Mouse (Mus musculus): ENCODE measurements around the gene 1700003E16Rik. TPM values are rescaled to one million over a fixed set of nuclear protein-coding genes. Genes with fewer than 3 reads are reported as not detected.
A peak's percentile ranks its signal among the peaks of the same experiment; 100 is the strongest.

Gene 1700003E16Rik
- polyA plus RNA-seq, 1 experiment from 2014 or later, result 0.30 TPM

DNA sequence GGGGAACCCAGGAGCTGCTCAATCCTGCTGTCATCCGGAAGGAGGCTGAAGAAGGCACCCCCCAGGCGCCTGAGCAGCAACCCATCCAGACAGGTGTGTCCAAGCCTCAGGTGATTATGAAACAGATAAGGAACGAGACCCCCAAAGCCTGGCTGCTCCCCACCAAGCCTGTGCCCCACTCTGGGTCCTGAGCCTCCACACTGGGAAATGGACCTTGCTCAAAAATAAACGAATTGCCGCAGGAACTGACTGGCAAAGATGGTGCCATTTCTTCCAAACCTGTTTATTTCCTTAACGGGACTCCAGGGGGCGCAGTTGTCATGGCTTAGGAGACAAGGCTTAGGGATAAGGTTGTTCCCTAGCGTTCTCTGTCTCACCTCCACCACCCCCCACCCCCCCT lies 6.5 kb downstream of the 1700003E16Rik start:
- peaks cover 21% of the 10 kb centered on the region for H3K4me1 ChIP-seq (ENCODE audit: control insufficient read depth, low read depth, low read length)
- H3K27ac ChIP-seq (ENCODE audit: low read length), result no peak overlapping the region
- no peak for ATAC-seq (ENCODE audit: low read depth)
- H3K9ac ChIP-seq (ENCODE audit: low read depth, low read length), result peak overlapping the region; percentile 26; the same call in 1 of the 2 replicates
- H3K4me2 ChIP-seq (ENCODE audit: low read depth, low read length), result peak overlapping the region; percentile 67
- no peaks in the 10 kb centered on the region for H3K36me3 ChIP-seq (ENCODE audit: control insufficient read depth, insufficient read depth)
- H3K27me3 ChIP-seq (ENCODE audit: control insufficient read depth, insufficient read depth, low read depth, low read length), result peaks cover 33% of the 10 kb centered on the region
- WGBS (ENCODE audit: insufficient replicate concordance), result under 1% methylated on average over 8 of the region's 8 CpGs
- H3K4me3 ChIP-seq (ENCODE audit: low read depth, low read length), result peak overlapping the region; percentile 50
- no peaks in the 10 kb centered on the region for H3K9me3 ChIP-seq (replicated peaks; ENCODE audit: control insufficient read depth, low read length)

DNA sequence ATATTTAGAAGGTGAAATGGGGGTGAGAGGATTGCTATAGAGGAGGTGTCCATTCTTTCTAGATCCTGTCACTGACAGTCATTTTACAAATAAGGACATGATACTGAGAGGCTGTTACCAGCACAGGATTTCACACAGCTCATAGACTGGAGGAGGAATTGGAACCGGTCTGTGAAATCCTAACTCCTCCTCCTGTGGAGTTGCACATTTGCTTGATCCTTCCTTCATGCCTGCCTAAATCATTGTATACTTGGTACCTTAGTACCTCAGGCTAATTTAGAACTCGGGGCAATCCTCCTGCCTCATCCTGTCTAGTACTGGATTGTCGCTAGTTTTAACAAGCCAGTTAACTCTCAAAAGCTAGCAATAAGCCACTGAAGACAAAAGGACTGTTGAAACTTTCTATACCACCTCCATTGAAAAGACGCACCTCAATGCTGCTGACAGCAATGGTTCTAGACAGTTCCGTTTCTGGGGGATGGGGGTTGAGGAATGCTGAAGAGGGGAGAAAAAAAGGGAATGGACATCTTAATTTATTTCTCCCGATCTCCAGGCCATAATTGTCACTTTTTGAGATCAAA lies 8.9 kb downstream of the 1700003E16Rik start:
- H3K27me3 ChIP-seq (ENCODE audit: control insufficient read depth, insufficient read depth, low read depth, low read length), result peaks cover 30% of the 10 kb centered on the region
- no peak for ATAC-seq (ENCODE audit: low read depth)

DNA sequence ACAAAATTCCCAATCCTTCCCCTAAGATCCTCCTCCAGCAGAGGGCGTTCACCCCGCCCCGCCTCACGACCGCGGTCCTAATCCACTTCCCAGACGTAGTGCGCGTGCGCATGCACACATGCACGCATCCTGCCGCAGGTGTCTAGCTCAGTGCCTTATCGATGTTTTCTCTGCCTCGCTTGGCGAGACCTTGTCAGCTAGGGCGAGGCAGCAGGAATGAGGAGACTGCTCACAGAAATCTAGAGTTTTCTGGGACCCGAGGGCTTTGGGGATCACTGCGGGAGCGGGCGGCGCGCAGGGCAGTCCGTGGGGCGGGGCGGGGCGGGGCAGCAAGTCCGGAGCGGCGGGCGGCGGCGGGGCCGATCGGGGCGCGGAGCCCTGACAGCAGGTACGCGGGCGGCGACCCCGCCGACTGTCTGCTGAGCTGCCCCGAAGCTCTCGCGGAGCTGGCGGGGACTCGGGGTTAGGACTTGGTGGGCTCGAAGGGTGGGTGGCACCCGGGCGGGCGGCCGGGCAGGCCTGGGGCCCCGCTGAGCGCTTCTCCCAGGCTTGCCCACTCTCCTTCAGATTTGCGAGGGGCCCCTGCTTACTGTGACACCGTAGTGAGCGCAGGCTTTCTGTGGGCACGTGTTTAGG lies 9.5 kb downstream of the 1700003E16Rik start, which contains the start of gene Dctn1:
Dctn1 (plus strand) TSS at position 314 of the 636 bp plus-strand sequence.
- H3K36me3 ChIP-seq (ENCODE audit: control insufficient read depth, insufficient read depth), result no peaks in the 10 kb centered on the region
- peak within 1 kb of the TSS; percentile 88 for H3K4me2 ChIP-seq (ENCODE audit: low read depth, low read length)
- H3K4me1 ChIP-seq (ENCODE audit: control insufficient read depth, low read depth, low read length), result peaks cover 23% of the 10 kb centered on the region
- H3K9me3 ChIP-seq (replicated peaks; ENCODE audit: control insufficient read depth, low read length), result no peaks in the 10 kb centered on the region
- 0% methylated on average over 57 of the region's 58 CpGs for WGBS (ENCODE audit: insufficient replicate concordance)
- H3K4me3 ChIP-seq (ENCODE audit: low read depth, low read length), result peak within 1 kb of the TSS; percentile 95
- H3K9ac ChIP-seq (ENCODE audit: low read depth, low read length), result peak within 1 kb of the TSS; percentile 99
- ATAC-seq (ENCODE audit: low read depth), result peak; percentile 88
- H3K27me3 ChIP-seq (ENCODE audit: control insufficient read depth, insufficient read depth, low read depth, low read length), result peaks cover 24% of the 10 kb centered on the region
- H3K27ac ChIP-seq (ENCODE audit: low read length), result peak within 1 kb of the TSS; percentile 88

More for the DNA sequence above, 8.9 kb downstream of the 1700003E16Rik start:
- Histone ChIP-seq H3K4me3 (ENCODE audit: low read depth, low read length) (peak overlapping the region; percentile 95), H3K4me1 (ENCODE audit: control insufficient read depth, low read depth, low read length) (peaks cover 23% of the 10 kb centered on the region), H3K4me2 (ENCODE audit: low read depth, low read length) (peak overlapping the region; percentile 88), H3K36me3 (ENCODE audit: control insufficient read depth, insufficient read depth) (no peaks in the 10 kb centered on the region), H3K9me3 (replicated peaks; ENCODE audit: control insufficient read depth, low read length) (no peaks in the 10 kb centered on the region), H3K9ac (ENCODE audit: low read depth, low read length) (peak overlapping the region; percentile 99), H3K27ac (ENCODE audit: low read length) (peak overlapping the region; percentile 88)
- WGBS (ENCODE audit: insufficient replicate concordance), result 4% methylated on average over 6 of the region's 6 CpGs

DNA sequence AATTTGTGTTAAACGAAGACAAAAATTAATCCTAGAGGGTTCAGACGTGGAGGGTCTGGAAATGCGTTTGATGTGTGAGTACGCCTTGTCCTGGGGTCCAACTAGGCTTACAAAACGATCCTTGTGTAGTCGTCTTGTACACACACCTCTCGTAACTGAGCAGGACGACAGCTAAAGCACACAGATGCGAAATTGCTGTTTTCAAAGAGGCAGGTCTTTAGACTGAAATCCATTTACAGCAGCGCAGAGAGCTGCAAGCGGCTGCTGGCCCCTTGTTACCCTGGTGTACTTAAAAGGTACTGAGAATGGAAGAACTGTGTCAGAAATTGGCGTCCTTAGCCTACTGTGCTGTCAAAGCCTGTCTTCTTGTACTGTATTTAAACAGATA lies 10.0 kb downstream of the 1700003E16Rik start:
- Histone ChIP-seq H3K27me3 (ENCODE audit: control insufficient read depth, insufficient read depth, low read depth, low read length) (peaks cover 18% of the 10 kb centered on the region), H3K36me3 (ENCODE audit: control insufficient read depth, insufficient read depth) (no peaks in the 10 kb centered on the region), H3K4me1 (ENCODE audit: control insufficient read depth, low read depth, low read length) (peaks cover 23% of the 10 kb centered on the region), H3K4me3 (ENCODE audit: low read depth, low read length) (peak overlapping the region; percentile 95), H3K9me3 (replicated peaks; ENCODE audit: control insufficient read depth, low read length) (no peaks in the 10 kb centered on the region), H3K4me2 (ENCODE audit: low read depth, low read length) (peak overlapping the region; percentile 88), H3K27ac (ENCODE audit: low read length) (peak overlapping the region; percentile 88), H3K9ac (ENCODE audit: low read depth, low read length) (peak overlapping the region; percentile 99)
- WGBS (ENCODE audit: insufficient replicate concordance), result under 1% methylated on average over 12 of the region's 12 CpGs
- ATAC-seq (ENCODE audit: low read depth), result peak; percentile 1; the same call in 1 of the 2 replicates

DNA sequence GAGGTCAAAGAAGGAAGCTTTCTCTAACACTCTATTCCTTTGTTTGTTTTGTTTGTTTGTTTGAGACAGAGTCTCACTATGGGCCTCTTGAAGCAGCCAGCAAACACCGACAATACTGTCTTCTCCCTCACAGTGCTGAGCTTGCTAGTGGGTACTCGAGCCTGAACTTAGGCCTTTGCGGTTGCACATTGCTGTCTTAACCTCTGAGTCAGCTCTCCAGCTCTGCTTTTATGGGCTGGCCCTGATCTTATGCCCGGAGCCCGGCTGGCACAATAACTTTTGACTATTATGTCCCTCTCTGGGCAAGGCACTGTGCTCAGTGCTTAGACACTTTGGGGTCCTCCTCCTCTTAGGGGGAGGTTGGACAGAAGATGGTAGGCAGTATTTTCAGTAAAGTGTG lies 13.7 kb downstream of the 1700003E16Rik start:
- 78% methylated on average over 5 of the region's 5 CpGs for WGBS (ENCODE audit: insufficient replicate concordance)

DNA sequence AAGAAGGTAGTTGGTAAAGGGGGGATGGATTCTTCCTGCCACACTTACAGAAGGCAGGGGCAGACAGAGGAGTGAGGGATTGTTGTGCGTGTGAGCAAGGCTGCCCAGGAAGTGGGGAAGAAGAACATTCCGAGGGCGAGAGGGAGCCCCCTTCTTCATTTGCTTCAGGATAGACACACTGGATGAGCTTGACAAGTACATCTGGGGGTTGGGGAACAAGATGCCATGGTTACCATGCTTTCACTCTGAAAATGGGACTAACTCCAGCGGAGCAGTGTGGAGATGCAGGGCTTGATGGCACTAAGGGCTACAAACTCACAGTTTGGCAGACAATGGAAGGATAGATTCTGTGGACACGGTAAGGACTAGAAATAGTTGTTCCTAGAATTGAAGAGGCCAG lies 14.9 kb downstream of the 1700003E16Rik start:
- Histone ChIP-seq H3K27ac (ENCODE audit: low read length) (no peak overlapping the region), H3K4me1 (ENCODE audit: control insufficient read depth, low read depth, low read length) (peaks cover 12% of the 10 kb centered on the region), H3K4me3 (ENCODE audit: low read depth, low read length) (no peak overlapping the region), H3K36me3 (ENCODE audit: control insufficient read depth, insufficient read depth) (no peaks in the 10 kb centered on the region), H3K4me2 (ENCODE audit: low read depth, low read length) (no peak overlapping the region), H3K27me3 (ENCODE audit: control insufficient read depth, insufficient read depth, low read depth, low read length) (no peaks in the 10 kb centered on the region), H3K9me3 (replicated peaks; ENCODE audit: control insufficient read depth, low read length) (no peaks in the 10 kb centered on the region), H3K9ac (ENCODE audit: low read depth, low read length) (no peak overlapping the region)
- 74% methylated on average over 5 of the region's 5 CpGs for WGBS (ENCODE audit: insufficient replicate concordance)
- ATAC-seq (ENCODE audit: low read depth), result no peak

More for the DNA sequence above, 13.7 kb downstream of the 1700003E16Rik start:
- Histone ChIP-seq H3K9ac (ENCODE audit: low read depth, low read length) (no peak overlapping the region), H3K4me2 (ENCODE audit: low read depth, low read length) (no peak overlapping the region), H3K9me3 (replicated peaks; ENCODE audit: control insufficient read depth, low read length) (no peaks in the 10 kb centered on the region), H3K4me3 (ENCODE audit: low read depth, low read length) (no peak overlapping the region), H3K4me1 (ENCODE audit: control insufficient read depth, low read depth, low read length) (peaks cover 17% of the 10 kb centered on the region), H3K36me3 (ENCODE audit: control insufficient read depth, insufficient read depth) (no peaks in the 10 kb centered on the region), H3K27me3 (ENCODE audit: control insufficient read depth, insufficient read depth, low read depth, low read length) (no peaks in the 10 kb centered on the region), H3K27ac (ENCODE audit: low read length) (no peak overlapping the region)
- ATAC-seq (ENCODE audit: low read depth), result no peak

DNA sequence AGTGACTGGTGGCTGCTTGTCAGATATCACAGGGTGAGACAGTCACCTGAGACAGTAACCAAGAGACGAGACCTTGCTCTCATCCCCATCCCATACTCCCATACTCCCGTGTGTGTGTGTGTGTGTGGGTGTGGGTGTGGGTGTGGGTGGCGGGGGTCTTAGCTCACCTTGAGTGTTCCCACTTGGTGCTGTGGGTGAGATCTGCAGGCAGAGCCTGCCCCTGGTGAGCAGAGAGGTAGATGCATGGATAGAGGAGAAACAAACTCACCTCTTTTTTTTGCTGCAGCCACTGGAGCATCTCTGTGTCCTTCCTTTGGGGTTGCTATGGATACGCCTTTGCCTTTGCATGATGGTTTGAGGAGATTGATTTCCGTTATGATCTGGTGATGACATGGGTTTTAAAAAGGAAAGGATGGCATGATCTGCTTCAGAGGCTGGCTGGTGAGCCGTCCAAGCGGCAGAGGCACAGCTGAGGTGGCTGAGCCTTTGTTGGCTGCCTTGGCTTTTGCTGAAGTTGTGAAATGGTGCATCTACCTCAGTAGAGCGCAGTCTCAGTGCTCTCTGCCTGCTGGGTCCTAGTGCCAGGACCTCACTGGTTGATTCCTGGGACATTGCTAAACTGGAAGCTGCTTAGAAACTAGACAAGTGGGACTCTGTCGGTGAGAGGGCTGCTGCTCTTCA lies 16.2 kb downstream of the 1700003E16Rik start:
- WGBS (ENCODE audit: insufficient replicate concordance), result 61% methylated on average over 9 of the region's 9 CpGs
- Histone ChIP-seq H3K4me3 (ENCODE audit: low read depth, low read length) (no peak overlapping the region), H3K4me2 (ENCODE audit: low read depth, low read length) (no peak overlapping the region), H3K9ac (ENCODE audit: low read depth, low read length) (no peak overlapping the region), H3K36me3 (ENCODE audit: control insufficient read depth, insufficient read depth) (no peaks in the 10 kb centered on the region), H3K27ac (ENCODE audit: low read length) (no peak overlapping the region), H3K9me3 (replicated peaks; ENCODE audit: control insufficient read depth, low read length) (no peaks in the 10 kb centered on the region), H3K27me3 (ENCODE audit: control insufficient read depth, insufficient read depth, low read depth, low read length) (no peaks in the 10 kb centered on the region), H3K4me1 (ENCODE audit: control insufficient read depth, low read depth, low read length) (peaks cover 3% of the 10 kb centered on the region)
- ATAC-seq (ENCODE audit: low read depth), result no peak

DNA sequence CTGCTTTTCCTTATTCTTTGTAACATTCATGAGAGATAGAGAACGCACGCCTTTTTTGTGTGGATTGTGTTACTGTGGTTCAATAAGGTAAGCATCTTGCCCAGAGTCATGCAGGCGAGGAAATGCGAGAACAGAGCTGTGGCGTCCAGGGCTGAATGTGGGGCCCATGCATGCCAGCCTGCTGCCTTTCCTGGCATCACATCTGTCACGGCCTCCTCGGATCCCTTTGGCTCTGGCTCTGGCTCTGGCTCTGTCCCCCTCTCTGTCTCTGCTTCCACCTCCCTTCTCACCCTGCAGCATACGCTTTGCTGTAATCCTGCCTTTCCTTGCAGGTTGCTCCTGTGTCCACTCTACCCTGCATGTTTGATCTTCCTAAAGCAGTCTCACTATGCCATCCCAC lies 19.8 kb downstream of the 1700003E16Rik start:
- ATAC-seq (ENCODE audit: low read depth), result no peak
- Histone ChIP-seq H3K4me2 (ENCODE audit: low read depth, low read length) (no peak overlapping the region), H3K4me3 (ENCODE audit: low read depth, low read length) (no peak overlapping the region), H3K9ac (ENCODE audit: low read depth, low read length) (no peak overlapping the region), H3K27me3 (ENCODE audit: control insufficient read depth, insufficient read depth, low read depth, low read length) (no peaks in the 10 kb centered on the region), H3K27ac (ENCODE audit: low read length) (no peak overlapping the region), H3K4me1 (ENCODE audit: control insufficient read depth, low read depth, low read length) (no peaks in the 10 kb centered on the region; the same call in 1 of the 2 replicates), H3K36me3 (ENCODE audit: control insufficient read depth, insufficient read depth) (no peaks in the 10 kb centered on the region), H3K9me3 (replicated peaks; ENCODE audit: control insufficient read depth, low read length) (no peaks in the 10 kb centered on the region)
- WGBS (ENCODE audit: insufficient replicate concordance), result 77% methylated on average over 8 of the region's 8 CpGs
